Mouse (Mus musculus): ENCODE data around the gene Pml. TPM values are rescaled to one million over a fixed set of nuclear protein-coding genes. Genes with fewer than 3 reads are reported as not detected.
A peak's percentile ranks its signal among the peaks of the same experiment; 100 is the strongest.

The Pml gene
- polyA plus RNA-seq (2015; fragmentation: Nextera tagmentation; extraction: Ambion mirVana), result 11.7 and 13.8 TPM in 2 replicates

DNA sequence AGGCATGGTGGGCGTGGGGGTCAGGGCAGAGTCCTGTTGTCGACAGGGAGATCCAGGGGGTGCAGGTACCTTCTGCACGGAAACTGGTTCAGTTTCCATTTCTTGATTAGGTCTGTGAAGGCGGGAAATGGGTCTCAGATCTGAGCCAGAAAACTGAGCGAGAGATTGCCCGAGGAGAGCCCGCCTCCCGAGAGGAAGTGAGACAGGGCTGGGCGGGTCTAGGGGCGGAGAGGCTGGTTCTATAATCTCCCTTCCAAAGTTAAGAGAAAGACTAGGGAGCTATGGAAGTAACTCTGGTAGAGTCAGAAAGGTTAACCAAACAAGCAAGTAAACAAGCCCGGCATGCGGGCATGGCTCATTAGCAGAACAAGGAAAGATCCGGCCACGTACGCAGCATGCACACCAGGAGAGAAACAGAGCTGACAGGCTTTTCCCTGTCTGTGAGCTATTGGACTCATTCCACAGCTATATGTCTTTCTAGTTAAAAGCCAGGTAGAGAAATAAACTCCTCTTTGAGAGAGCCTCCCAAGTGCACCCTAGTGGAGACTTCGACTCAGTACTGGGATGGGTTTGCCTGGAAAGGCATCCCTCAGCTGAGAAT, at the start of gene Pml:
Gene Pml (minus strand): TSS at position 195 of the 601 bp plus-strand sequence.
- peaks cover 40% of the 10 kb centered on the region for H3K4me1 ChIP-seq (ENCODE audit: control insufficient read depth, insufficient read depth, low read length)
- WGBS, result under 1% methylated on average over 16 of the region's 16 CpGs
- peak; percentile 58 for ATAC-seq (replicated peaks; ENCODE audit: extremely low read depth, insufficient read depth, low FRiP score)

DNA sequence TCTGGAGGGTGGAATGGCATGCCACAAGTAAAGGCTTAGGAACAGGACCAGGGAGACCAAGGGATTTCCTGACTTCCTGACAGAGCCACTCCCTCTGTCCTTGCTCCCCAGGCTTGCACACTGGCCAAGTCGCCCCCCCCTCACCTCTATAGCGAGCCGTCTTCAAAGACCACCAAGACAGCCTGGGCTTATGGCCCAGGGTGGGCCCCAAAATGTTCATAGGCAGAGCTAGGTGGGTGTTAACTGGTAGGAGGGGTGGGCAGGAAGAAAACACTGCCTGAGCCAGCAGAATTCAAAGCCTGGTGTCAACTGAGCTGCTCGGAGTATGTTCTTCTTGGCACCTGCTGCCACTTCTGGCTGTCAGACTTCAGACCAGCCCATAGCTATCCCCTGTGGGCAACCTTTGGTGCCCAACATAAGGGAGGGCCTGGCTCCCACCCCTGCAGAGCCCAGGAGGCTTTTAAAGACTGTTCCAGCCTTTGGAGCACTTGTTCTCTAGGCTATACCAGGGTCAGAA, 48.4 kb upstream of the Pml start:
- H3K9me3 ChIP-seq (replicated peaks; ENCODE audit: control insufficient read depth, low read length), result no peaks in the 10 kb centered on the region
- H3K9ac ChIP-seq (ENCODE audit: low read length), result no peak overlapping the region
- H3K4me3 ChIP-seq (ENCODE audit: low read length), result no peak overlapping the region
- no peak overlapping the region for H3K4me2 ChIP-seq (ENCODE audit: low read depth, low read length)
- no peaks in the 10 kb centered on the region for H3K36me3 ChIP-seq (ENCODE audit: control insufficient read depth, insufficient read depth)
- 50% methylated on average over 4 of the region's 4 CpGs for WGBS
- H3K27me3 ChIP-seq (ENCODE audit: control insufficient read depth, insufficient read depth, low read length), result no peaks in the 10 kb centered on the region
- H3K4me1 ChIP-seq (ENCODE audit: control insufficient read depth, insufficient read depth, low read length), result peaks cover 29% of the 10 kb centered on the region
- peak overlapping the region; percentile 29; the same call in 1 of the 2 replicates for H3K27ac ChIP-seq (ENCODE audit: low read length)
- ATAC-seq (replicated peaks; ENCODE audit: extremely low read depth, insufficient read depth, low FRiP score), result no peak

More for the DNA sequence above, at the start of gene Pml:
- H3K9me3 ChIP-seq (replicated peaks; ENCODE audit: control insufficient read depth, low read length), result no peaks in the 10 kb centered on the region
- 0 out of 2 replicates have a peak, but pooled peaks cover 2% of the 10 kb centered on the region for H3K36me3 ChIP-seq (ENCODE audit: control insufficient read depth, insufficient read depth)
- peak within 1 kb of the TSS; percentile 82 for H3K9ac ChIP-seq (ENCODE audit: low read length)
- peak within 1 kb of the TSS; percentile 72 for H3K4me3 ChIP-seq (ENCODE audit: low read length)
- peak within 1 kb of the TSS; percentile 92 for H3K27ac ChIP-seq (ENCODE audit: low read length)
- peak within 1 kb of the TSS; percentile 72 for H3K4me2 ChIP-seq (ENCODE audit: low read depth, low read length)
- H3K27me3 ChIP-seq (ENCODE audit: control insufficient read depth, insufficient read depth, low read length), result no peaks in the 10 kb centered on the region

DNA sequence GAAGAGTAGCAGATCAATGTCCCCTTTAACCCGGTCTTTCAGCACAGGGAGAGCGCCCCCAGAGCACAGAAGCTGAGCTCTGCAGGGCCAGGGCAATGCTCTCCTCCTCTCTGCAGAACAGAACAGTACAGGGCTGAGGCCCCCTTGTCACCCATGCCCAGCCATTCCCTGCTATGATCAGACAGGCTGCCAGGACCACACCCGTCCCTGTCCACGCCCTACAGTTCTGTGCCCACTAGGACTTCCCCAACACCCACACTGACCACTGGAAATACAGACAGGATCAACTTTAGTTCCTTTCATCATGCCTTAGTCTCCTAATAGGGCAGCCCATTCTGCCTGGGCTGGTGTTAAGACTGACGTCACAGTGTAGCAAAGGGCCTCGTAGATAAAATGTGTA, 47.5 kb upstream of the Pml start:
- no peaks in the 10 kb centered on the region for H3K27me3 ChIP-seq (ENCODE audit: control insufficient read depth, insufficient read depth, low read length)
- no peak overlapping the region for H3K4me2 ChIP-seq (ENCODE audit: low read depth, low read length)
- H3K9ac ChIP-seq (ENCODE audit: low read length), result no peak overlapping the region
- no peak overlapping the region for H3K4me3 ChIP-seq (ENCODE audit: low read length)
- WGBS, result 61% methylated on average over 6 of the region's 6 CpGs
- H3K9me3 ChIP-seq (replicated peaks; ENCODE audit: control insufficient read depth, low read length), result no peaks in the 10 kb centered on the region
- ATAC-seq (replicated peaks; ENCODE audit: extremely low read depth, insufficient read depth, low FRiP score), result no peak
- peaks cover 29% of the 10 kb centered on the region for H3K4me1 ChIP-seq (ENCODE audit: control insufficient read depth, insufficient read depth, low read length)
- H3K27ac ChIP-seq (ENCODE audit: low read length), result no peak overlapping the region
- H3K36me3 ChIP-seq (ENCODE audit: control insufficient read depth, insufficient read depth), result no peaks in the 10 kb centered on the region

DNA sequence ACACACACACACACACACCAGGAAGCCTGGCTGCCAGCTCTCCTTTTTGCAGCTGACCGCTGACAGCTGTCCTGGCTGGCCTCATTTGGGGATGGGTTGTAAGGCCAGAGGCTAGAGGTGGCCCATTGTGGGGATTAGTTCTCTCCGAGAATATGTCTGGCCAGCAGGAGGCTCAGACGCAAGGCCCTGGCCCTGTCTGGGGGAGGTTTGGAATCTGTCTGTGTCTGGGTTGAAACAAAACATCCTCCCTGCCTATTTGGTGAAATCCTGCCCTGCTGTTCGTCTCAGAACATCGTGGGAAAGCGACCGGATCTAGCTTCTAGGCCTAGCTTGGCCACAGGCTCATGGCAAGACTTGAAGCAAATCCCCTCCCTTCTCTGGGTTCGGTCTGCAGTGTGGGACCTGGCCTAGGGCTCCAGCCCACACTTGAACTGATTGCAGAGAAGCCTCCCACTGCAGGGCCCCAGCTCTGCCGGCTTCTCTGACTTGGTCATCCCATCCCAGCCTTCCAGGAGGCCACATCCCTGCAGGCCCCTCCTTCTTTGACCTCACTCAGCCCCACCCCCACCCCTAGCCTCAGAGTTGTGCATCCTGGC, 46.3 kb upstream of the Pml start:
- peak; percentile 68 for ATAC-seq (replicated peaks; ENCODE audit: extremely low read depth, insufficient read depth, low FRiP score)
- Histone ChIP-seq H3K27ac (ENCODE audit: low read length) (peak overlapping the region; percentile 64), H3K4me3 (ENCODE audit: low read length) (no peak overlapping the region), H3K9ac (ENCODE audit: low read length) (peak overlapping the region; percentile 38; the same call in 1 of the 2 replicates), H3K9me3 (replicated peaks; ENCODE audit: control insufficient read depth, low read length) (no peaks in the 10 kb centered on the region), H3K27me3 (ENCODE audit: control insufficient read depth, insufficient read depth, low read length) (no peaks in the 10 kb centered on the region), H3K4me1 (ENCODE audit: control insufficient read depth, insufficient read depth, low read length) (peaks cover 29% of the 10 kb centered on the region), H3K36me3 (ENCODE audit: control insufficient read depth, insufficient read depth) (no peaks in the 10 kb centered on the region), H3K4me2 (ENCODE audit: low read depth, low read length) (no peak overlapping the region)
- WGBS, result 28% methylated on average over 9 of the region's 9 CpGs

DNA sequence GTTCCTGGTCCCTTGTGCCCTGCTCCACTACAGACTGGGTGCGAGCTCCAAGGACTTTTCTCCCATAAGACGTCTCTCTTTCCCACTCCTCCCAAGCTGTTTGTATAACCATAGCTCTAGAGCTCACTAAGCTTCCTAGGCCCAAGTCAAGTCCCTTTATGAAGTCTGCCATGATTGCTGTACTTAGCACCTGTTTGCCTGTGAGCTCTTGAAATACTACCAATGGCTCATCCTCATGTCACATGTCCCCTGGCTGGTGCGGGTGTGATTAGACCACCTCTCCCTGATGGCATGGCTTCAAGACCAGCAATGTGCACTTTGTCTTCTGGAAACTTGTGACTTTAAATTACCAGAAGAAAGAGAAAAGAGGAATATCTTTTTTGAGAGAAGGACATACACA, 45.8 kb upstream of the Pml start:
- H3K4me3 ChIP-seq (ENCODE audit: low read length), result no peak overlapping the region
- H3K27ac ChIP-seq (ENCODE audit: low read length), result peak overlapping the region; percentile 64
- H3K9ac ChIP-seq (ENCODE audit: low read length), result peak overlapping the region; percentile 38; the same call in 1 of the 2 replicates
- H3K9me3 ChIP-seq (replicated peaks; ENCODE audit: control insufficient read depth, low read length), result no peaks in the 10 kb centered on the region
- H3K4me2 ChIP-seq (ENCODE audit: low read depth, low read length), result no peak overlapping the region
- H3K27me3 ChIP-seq (ENCODE audit: control insufficient read depth, insufficient read depth, low read length), result no peaks in the 10 kb centered on the region
- H3K4me1 ChIP-seq (ENCODE audit: control insufficient read depth, insufficient read depth, low read length), result peaks cover 29% of the 10 kb centered on the region
- H3K36me3 ChIP-seq (ENCODE audit: control insufficient read depth, insufficient read depth), result no peaks in the 10 kb centered on the region
- no peak for ATAC-seq (replicated peaks; ENCODE audit: extremely low read depth, insufficient read depth, low FRiP score)
- WGBS, result 81% methylated on average over 3 of the region's 3 CpGs

DNA sequence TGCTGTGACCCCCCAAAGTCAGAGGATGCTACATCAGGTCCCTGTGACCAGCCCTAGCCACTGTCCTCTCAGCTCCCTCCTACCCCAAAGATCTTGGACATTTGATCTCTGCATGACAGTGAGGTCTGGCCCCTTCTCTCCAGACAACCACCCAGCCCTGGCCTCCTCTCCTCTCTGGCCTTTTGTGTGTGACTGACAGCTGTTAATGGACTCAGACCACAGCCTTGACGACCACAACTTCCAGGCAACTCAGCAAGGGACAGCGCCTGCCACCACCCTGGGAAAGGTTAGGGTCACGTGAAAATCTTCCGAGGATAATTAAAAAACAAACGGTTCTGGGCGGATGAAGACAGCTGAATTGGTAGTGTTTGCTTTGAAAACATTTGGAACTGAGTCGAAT, 44.9 kb upstream of the Pml start:
- Histone ChIP-seq H3K27ac (ENCODE audit: low read length) (no peak overlapping the region), H3K9me3 (replicated peaks; ENCODE audit: control insufficient read depth, low read length) (no peaks in the 10 kb centered on the region), H3K36me3 (ENCODE audit: control insufficient read depth, insufficient read depth) (no peaks in the 10 kb centered on the region), H3K9ac (ENCODE audit: low read length) (no peak overlapping the region), H3K27me3 (ENCODE audit: control insufficient read depth, insufficient read depth, low read length) (no peaks in the 10 kb centered on the region), H3K4me3 (ENCODE audit: low read length) (no peak overlapping the region), H3K4me1 (ENCODE audit: control insufficient read depth, insufficient read depth, low read length) (peaks cover 22% of the 10 kb centered on the region), H3K4me2 (ENCODE audit: low read depth, low read length) (no peak overlapping the region)
- WGBS, result 65% methylated on average over 7 of the region's 7 CpGs
- no peak for ATAC-seq (replicated peaks; ENCODE audit: extremely low read depth, insufficient read depth, low FRiP score)

DNA sequence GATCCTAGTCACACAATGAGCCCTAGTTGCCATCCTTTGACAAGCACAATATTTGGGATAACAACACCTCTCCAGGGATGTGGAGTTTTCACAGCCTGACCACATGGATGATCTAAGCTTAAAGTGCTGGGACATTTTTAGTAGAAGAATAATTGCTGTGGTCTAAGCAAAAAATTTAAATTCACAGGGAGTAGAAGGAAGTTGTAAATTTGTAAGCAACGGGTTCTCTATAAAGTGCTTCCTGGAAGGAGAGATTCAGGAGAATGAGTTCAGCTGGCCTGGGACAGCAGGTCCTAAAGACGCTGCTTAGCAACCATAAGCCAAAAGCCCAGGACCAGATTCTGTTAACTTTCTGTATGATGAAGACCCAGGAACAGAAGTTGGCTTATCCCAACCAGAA, 40.3 kb upstream of the Pml start:
- H3K4me2 ChIP-seq (ENCODE audit: low read depth, low read length), result no peak overlapping the region
- no peaks in the 10 kb centered on the region for H3K4me1 ChIP-seq (ENCODE audit: control insufficient read depth, insufficient read depth, low read length)
- WGBS, result 86% methylated on average over 2 of the region's 2 CpGs
- no peak overlapping the region for H3K9ac ChIP-seq (ENCODE audit: low read length)
- no peak for ATAC-seq (replicated peaks; ENCODE audit: extremely low read depth, insufficient read depth, low FRiP score)
- H3K9me3 ChIP-seq (replicated peaks; ENCODE audit: control insufficient read depth, low read length), result no peaks in the 10 kb centered on the region
- no peak overlapping the region for H3K27ac ChIP-seq (ENCODE audit: low read length)
- H3K36me3 ChIP-seq (ENCODE audit: control insufficient read depth, insufficient read depth), result no peaks in the 10 kb centered on the region
- no peaks in the 10 kb centered on the region for H3K27me3 ChIP-seq (ENCODE audit: control insufficient read depth, insufficient read depth, low read length)
- H3K4me3 ChIP-seq (ENCODE audit: low read length), result no peak overlapping the region

DNA sequence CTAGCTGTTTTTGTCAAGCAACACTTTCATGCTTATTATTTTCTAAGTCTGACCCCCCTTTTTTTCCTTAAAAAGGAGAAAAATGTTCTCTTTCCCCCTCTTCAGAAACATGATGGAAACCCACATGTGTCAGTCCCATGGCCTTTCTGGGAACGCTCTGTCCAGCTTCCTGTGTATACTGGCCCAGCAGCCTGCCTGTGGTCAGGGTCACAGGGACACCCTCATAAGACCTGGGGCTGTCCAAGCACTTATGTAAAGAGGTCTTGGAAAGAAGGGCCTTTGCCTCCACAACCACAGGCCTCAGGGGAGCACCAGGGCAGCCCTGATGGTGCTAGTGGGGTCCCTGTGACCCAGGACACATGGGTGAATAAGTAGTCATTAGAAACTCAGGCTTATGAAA, 39.5 kb upstream of the Pml start:
- H3K36me3 ChIP-seq (ENCODE audit: control insufficient read depth, insufficient read depth), result no peaks in the 10 kb centered on the region
- no peaks in the 10 kb centered on the region for H3K27me3 ChIP-seq (ENCODE audit: control insufficient read depth, insufficient read depth, low read length)
- ATAC-seq (replicated peaks; ENCODE audit: extremely low read depth, insufficient read depth, low FRiP score), result no peak
- H3K4me3 ChIP-seq (ENCODE audit: low read length), result no peak overlapping the region
- no peak overlapping the region for H3K9ac ChIP-seq (ENCODE audit: low read length)
- H3K4me1 ChIP-seq (ENCODE audit: control insufficient read depth, insufficient read depth, low read length), result no peaks in the 10 kb centered on the region
- H3K27ac ChIP-seq (ENCODE audit: low read length), result no peak overlapping the region
- H3K9me3 ChIP-seq (replicated peaks; ENCODE audit: control insufficient read depth, low read length), result no peaks in the 10 kb centered on the region
- H3K4me2 ChIP-seq (ENCODE audit: low read depth, low read length), result no peak overlapping the region
- 68% methylated on average over 1 of the region's 1 CpGs for WGBS

DNA sequence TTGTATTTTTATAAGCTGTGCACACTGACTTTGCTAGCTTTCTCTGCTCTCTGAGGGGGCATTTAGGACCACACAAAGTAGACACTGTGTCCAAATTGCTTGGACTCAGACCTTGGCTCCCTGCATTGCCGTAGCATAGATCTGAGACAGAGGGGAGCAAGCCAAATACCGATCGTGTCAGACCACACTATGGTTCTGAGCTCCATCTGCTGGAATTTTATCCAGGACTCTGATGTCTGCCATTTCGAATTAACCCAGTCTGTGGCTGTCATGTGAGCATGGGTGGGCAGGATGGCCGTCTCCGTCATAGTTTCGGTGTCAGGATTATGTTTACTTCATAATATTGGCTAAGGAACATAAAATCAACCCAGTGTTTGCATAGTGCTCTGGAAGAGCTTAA, 33.8 kb upstream of the Pml start:
- no peaks in the 10 kb centered on the region for H3K36me3 ChIP-seq (ENCODE audit: control insufficient read depth, insufficient read depth)
- no peak overlapping the region for H3K4me2 ChIP-seq (ENCODE audit: low read depth, low read length)
- WGBS, result 48% methylated on average over 7 of the region's 7 CpGs
- no peak overlapping the region for H3K9ac ChIP-seq (ENCODE audit: low read length)
- no peaks in the 10 kb centered on the region for H3K27me3 ChIP-seq (ENCODE audit: control insufficient read depth, insufficient read depth, low read length)
- no peak overlapping the region for H3K4me3 ChIP-seq (ENCODE audit: low read length)
- H3K9me3 ChIP-seq (replicated peaks; ENCODE audit: control insufficient read depth, low read length), result no peaks in the 10 kb centered on the region
- H3K27ac ChIP-seq (ENCODE audit: low read length), result no peak overlapping the region; the same call in 1 of the 2 replicates
- peaks cover 7% of the 10 kb centered on the region; the same call in 1 of the 2 replicates for H3K4me1 ChIP-seq (ENCODE audit: control insufficient read depth, insufficient read depth, low read length)
- no peak for ATAC-seq (replicated peaks; ENCODE audit: extremely low read depth, insufficient read depth, low FRiP score)
